Mouse (Mus musculus): ENCODE results near the gene Zcchc7. TPM values are rescaled to one million over a fixed set of nuclear protein-coding genes. Genes with fewer than 3 reads are reported as not detected.

Zcchc7 gene
- polyA plus RNA-seq, 1 experiment, result 0.90 TPM

- Histone ChIP-seq H3K4me1 (ENCODE audit: control insufficient read depth) (no peaks in the 10 kb centered on the region), H3K4me3 (replicated peaks) (no peak overlapping the region), H3K9me3 (ENCODE audit: control insufficient read depth, low read length) (no peaks in the 10 kb centered on the region), H3K36me3 (ENCODE audit: control insufficient read depth) (no peaks in the 10 kb centered on the region), H3K27me3 (ENCODE audit: control insufficient read depth) (no peaks in the 10 kb centered on the region)
- TF ChIP-seq GATA1 (IDR thresholded peaks at IDR 0.05; ENCODE audit: low read length) (no peak), TAL1 (IDR thresholded peaks at IDR 0.05; ENCODE audit: low read length) (no peak)
Measured at GRCm38 (mm10) chr4:44958776-44959175, 203.1 kb downstream of the Zcchc7 start.

DNA sequence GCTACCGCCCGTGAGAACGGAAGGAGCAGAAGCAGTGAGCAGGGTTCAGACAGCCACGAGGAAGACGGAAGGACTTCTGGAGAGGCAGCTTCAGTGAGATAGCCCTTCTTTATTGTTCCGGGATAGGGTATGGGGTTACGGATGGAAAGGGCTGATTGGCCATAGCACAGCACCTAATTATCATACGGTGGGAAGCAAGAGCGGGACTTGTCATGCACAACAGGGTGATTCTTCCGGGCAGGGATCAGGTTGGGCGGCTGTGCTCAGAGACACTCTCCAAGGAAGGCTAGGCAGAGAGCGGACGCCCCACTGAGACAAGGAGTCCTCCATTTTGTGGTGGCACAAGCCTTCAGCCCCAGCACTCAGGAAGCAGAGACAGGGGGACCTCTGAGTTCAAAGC lies 203.5 kb downstream of the Zcchc7 start:
- Histone ChIP-seq H3K4me1 (ENCODE audit: control insufficient read depth) (no peaks in the 10 kb centered on the region), H3K9me3 (ENCODE audit: control insufficient read depth, low read length) (no peaks in the 10 kb centered on the region), H3K27me3 (ENCODE audit: control insufficient read depth) (no peaks in the 10 kb centered on the region), H3K4me3 (replicated peaks) (no peak overlapping the region), H3K36me3 (ENCODE audit: control insufficient read depth) (no peaks in the 10 kb centered on the region)
- TF ChIP-seq TAL1 (IDR thresholded peaks at IDR 0.05; ENCODE audit: low read length) (no peak), GATA1 (IDR thresholded peaks at IDR 0.05; ENCODE audit: low read length) (no peak)

DNA sequence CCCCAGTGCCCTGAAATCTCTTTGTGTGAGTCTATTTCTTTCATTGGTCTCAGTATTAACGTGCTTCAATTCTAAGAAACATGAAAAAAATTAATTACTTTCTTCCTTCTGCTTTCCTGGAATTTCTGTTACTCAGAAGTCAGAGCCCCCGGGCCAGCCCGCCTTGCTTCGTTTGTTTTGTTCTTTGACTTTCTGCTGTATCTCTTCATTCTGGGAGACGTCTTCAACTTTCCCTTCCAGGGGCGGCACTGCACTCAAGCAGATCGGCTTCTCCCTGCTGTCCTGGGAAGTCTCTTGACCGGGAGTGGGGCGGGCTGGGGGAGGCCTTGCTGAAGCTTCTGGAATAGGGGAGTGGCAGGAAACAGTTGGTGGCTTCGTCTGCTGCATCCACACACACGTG lies 207.5 kb downstream of the Zcchc7 start:
- H3K4me1 ChIP-seq (ENCODE audit: control insufficient read depth), result no peaks in the 10 kb centered on the region
- H3K36me3 ChIP-seq (ENCODE audit: control insufficient read depth), result no peaks in the 10 kb centered on the region
- TF ChIP-seq TAL1 (IDR thresholded peaks at IDR 0.05; ENCODE audit: low read length) (no peak), GATA1 (IDR thresholded peaks at IDR 0.05; ENCODE audit: low read length) (no peak)
- no peaks in the 10 kb centered on the region for H3K9me3 ChIP-seq (ENCODE audit: control insufficient read depth, low read length)
- H3K27me3 ChIP-seq (ENCODE audit: control insufficient read depth), result no peaks in the 10 kb centered on the region
- H3K4me3 ChIP-seq (replicated peaks), result no peak overlapping the region

DNA sequence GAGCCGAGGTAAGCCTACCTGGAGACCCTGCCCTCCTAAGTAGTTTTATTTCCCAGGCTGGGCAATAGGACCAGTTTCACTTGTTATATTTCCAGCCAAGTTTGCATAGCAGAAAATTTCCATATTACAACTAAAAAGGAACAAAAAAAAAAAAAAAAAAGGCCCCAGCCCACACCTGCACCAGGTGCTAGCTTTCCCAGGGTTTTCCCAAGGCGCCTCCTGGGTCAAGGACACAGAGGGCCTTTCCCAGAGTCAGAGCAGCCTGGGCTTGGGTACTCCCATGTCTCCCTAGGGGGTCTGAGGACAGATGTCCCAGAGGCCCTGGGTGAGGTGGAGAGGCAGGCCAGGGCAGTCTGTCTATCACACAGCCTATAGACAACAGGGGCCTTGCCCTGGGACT lies 209.5 kb downstream of the Zcchc7 start:
- H3K27me3 ChIP-seq (ENCODE audit: control insufficient read depth), result no peaks in the 10 kb centered on the region
- no peaks in the 10 kb centered on the region for H3K36me3 ChIP-seq (ENCODE audit: control insufficient read depth)
- no peak overlapping the region for H3K4me3 ChIP-seq (replicated peaks)
- H3K4me1 ChIP-seq (ENCODE audit: control insufficient read depth), result no peaks in the 10 kb centered on the region
- no peaks in the 10 kb centered on the region for H3K9me3 ChIP-seq (ENCODE audit: control insufficient read depth, low read length)
- no peak for TF ChIP-seq GATA1 (IDR thresholded peaks at IDR 0.05; ENCODE audit: low read length)
- TF ChIP-seq TAL1 (IDR thresholded peaks at IDR 0.05; ENCODE audit: low read length), result no peak

DNA sequence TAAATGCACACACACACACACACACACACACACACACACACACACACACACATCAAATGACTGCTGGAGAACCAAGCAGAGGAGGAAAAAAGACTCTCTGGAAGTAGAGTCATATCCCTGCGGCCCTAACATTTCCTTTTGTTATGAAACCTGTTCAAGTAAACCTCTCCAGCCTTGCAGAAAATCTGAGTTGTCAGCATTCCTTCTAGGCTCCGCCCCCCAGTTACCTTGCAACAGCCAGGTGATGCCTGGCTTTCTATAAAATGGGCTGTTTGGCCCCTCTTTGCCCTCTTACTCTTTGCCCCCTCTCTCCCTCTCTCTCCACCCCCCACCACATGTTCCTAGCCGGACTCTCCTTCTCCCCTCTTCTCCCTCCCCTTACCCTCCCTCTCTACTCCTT lies 210.1 kb downstream of the Zcchc7 start:
- TF ChIP-seq GATA1 (IDR thresholded peaks at IDR 0.05; ENCODE audit: low read length) (no peak), TAL1 (IDR thresholded peaks at IDR 0.05; ENCODE audit: low read length) (no peak)
- Histone ChIP-seq H3K4me1 (ENCODE audit: control insufficient read depth) (no peaks in the 10 kb centered on the region), H3K4me3 (replicated peaks) (no peak overlapping the region), H3K27me3 (ENCODE audit: control insufficient read depth) (no peaks in the 10 kb centered on the region), H3K9me3 (ENCODE audit: control insufficient read depth, low read length) (no peaks in the 10 kb centered on the region), H3K36me3 (ENCODE audit: control insufficient read depth) (no peaks in the 10 kb centered on the region)

- TF ChIP-seq TAL1 (IDR thresholded peaks at IDR 0.05; ENCODE audit: low read length) (no peak), GATA1 (IDR thresholded peaks at IDR 0.05; ENCODE audit: low read length) (no peak)
- H3K36me3 ChIP-seq (ENCODE audit: control insufficient read depth), result no peaks in the 10 kb centered on the region
- H3K4me1 ChIP-seq (ENCODE audit: control insufficient read depth), result no peaks in the 10 kb centered on the region; the same call in 1 of the 2 replicates
- no peaks in the 10 kb centered on the region for H3K9me3 ChIP-seq (ENCODE audit: control insufficient read depth, low read length)
- H3K4me3 ChIP-seq (replicated peaks), result no peak overlapping the region
- H3K27me3 ChIP-seq (ENCODE audit: control insufficient read depth), result no peaks in the 10 kb centered on the region
Measured at GRCm38 (mm10) chr4:44967402-44967801, 211.7 kb downstream of the Zcchc7 start.

DNA sequence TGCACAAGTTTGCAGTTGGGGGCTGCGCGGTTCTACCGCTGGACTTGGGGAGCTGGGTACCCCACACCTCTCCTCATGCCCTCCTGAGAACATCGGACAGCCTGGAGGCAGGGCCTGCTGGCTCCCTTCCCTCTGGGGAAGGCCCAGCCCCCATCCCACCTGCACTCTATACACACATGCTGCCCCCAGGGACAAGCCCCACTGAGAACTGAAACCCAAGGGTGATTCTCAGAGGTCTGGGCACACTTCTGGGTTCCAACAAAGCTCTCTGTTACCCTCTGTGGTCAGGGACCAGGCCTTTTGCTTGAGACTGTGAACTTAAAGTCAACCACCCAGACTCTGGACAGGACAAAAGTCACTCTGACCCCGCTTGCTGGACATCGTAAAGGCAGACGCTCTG lies 214.4 kb downstream of the Zcchc7 start:
- H3K4me1 ChIP-seq (ENCODE audit: control insufficient read depth), result peaks cover 10% of the 10 kb centered on the region
- no peak for TF ChIP-seq TAL1 (IDR thresholded peaks at IDR 0.05; ENCODE audit: low read length)
- TF ChIP-seq GATA1 (IDR thresholded peaks at IDR 0.05; ENCODE audit: low read length), result no peak
- H3K27me3 ChIP-seq (ENCODE audit: control insufficient read depth), result no peaks in the 10 kb centered on the region; the same call in 1 of the 2 replicates

GRCm38 (mm10) chr4:44970612-44971110 lies 215.0 kb downstream of the Zcchc7 start:
- TF ChIP-seq GATA1 (IDR thresholded peaks at IDR 0.05; ENCODE audit: low read length), result no peak
- peaks cover 10% of the 10 kb centered on the region for H3K4me1 ChIP-seq (ENCODE audit: control insufficient read depth)
- no peaks in the 10 kb centered on the region; the same call in 1 of the 2 replicates for H3K27me3 ChIP-seq (ENCODE audit: control insufficient read depth)
- no peaks in the 10 kb centered on the region for H3K36me3 ChIP-seq (ENCODE audit: control insufficient read depth)
- H3K9me3 ChIP-seq (ENCODE audit: control insufficient read depth, low read length), result peaks cover 4% of the 10 kb centered on the region; the same call in 1 of the 2 replicates
- no peak overlapping the region for H3K4me3 ChIP-seq (replicated peaks)

More for the DNA sequence above, 214.4 kb downstream of the Zcchc7 start:
- no peaks in the 10 kb centered on the region for H3K36me3 ChIP-seq (ENCODE audit: control insufficient read depth)
- H3K4me3 ChIP-seq (replicated peaks), result no peak overlapping the region
- H3K9me3 ChIP-seq (ENCODE audit: control insufficient read depth, low read length), result peaks cover 4% of the 10 kb centered on the region; the same call in 1 of the 2 replicates

DNA sequence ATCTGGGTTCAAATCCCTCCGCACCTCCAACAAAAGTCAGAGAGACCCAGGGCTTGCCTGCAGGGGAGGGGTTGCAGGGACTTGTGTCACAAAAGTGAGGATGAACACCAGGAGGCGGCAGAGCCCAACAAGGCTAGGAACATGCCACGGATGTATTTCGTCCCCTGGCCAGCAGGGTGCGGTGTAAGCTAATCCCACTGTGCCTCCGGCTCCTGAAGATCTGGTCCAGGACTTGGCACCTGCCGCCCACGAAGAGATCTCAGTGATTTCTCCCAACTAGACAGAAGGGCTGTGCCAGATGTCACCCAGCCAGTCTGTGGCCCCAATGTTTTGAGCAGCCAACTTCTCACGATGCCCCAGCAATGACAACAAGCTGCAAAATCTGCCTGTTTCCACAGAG lies 217.8 kb downstream of the Zcchc7 start:
- no peak for TF ChIP-seq TAL1 (IDR thresholded peaks at IDR 0.05; ENCODE audit: low read length)
- no peak for TF ChIP-seq GATA1 (IDR thresholded peaks at IDR 0.05; ENCODE audit: low read length)

GRCm38 (mm10) chr4:44973871-44974270 lies 218.2 kb downstream of the Zcchc7 start:
- TF ChIP-seq GATA1 (IDR thresholded peaks at IDR 0.05; ENCODE audit: low read length), result no peak
- H3K4me3 ChIP-seq (replicated peaks), result no peak overlapping the region
- no peaks in the 10 kb centered on the region for H3K36me3 ChIP-seq (ENCODE audit: control insufficient read depth)
- peaks cover 8% of the 10 kb centered on the region; the same call in 1 of the 2 replicates for H3K9me3 ChIP-seq (ENCODE audit: control insufficient read depth, low read length)
- no peaks in the 10 kb centered on the region; the same call in 1 of the 2 replicates for H3K27me3 ChIP-seq (ENCODE audit: control insufficient read depth)
- peaks cover 10% of the 10 kb centered on the region for H3K4me1 ChIP-seq (ENCODE audit: control insufficient read depth)

More for the DNA sequence above, 217.8 kb downstream of the Zcchc7 start:
- Histone ChIP-seq H3K4me1 (ENCODE audit: control insufficient read depth) (peaks cover 10% of the 10 kb centered on the region), H3K4me3 (replicated peaks) (no peak overlapping the region), H3K9me3 (ENCODE audit: control insufficient read depth, low read length) (peaks cover 8% of the 10 kb centered on the region; the same call in 1 of the 2 replicates), H3K27me3 (ENCODE audit: control insufficient read depth) (no peaks in the 10 kb centered on the region; the same call in 1 of the 2 replicates), H3K36me3 (ENCODE audit: control insufficient read depth) (no peaks in the 10 kb centered on the region)

Measured in erythroblast, embryonic 14.5 days (primary cell).